Mouse (Mus musculus) kidney, postnatal 0 days (tissue): ENCODE results near the gene Ndfip2. TPM values are rescaled to one million over a fixed set of nuclear protein-coding genes. Genes with fewer than 3 reads are reported as not detected.

Source experiments
- ATAC-seq: fragments of 200-750 bp; cut with Nextera tagmentation; replicated peaks from 2 replicates; pipeline ENCODE4 v1.8.0; 2017; ENCODE audit warnings: low read depth, moderate number of reproducible peaks, moderate TSS enrichment, moderate library complexity; ENCODE audit not compliant: low FRiP score
- DNase-seq: peaks from one replicate; pipeline ENCODE4 v3.0.0-alpha.2; 2016; ENCODE audit warnings: low spot score
- H3K27ac ChIP-seq: fragments of 300-500 bp; sonication (generic); 2 replicates; pipeline ENCODE4 v1.5.1; 2014; ENCODE audit warnings: mild to moderate bottlenecking
- H3K27me3 ChIP-seq: fragments of 300-500 bp; sonication (generic); 2 replicates; pipeline ENCODE4 v1.6.1; 2014; ENCODE audit warnings: low read length, mixed read lengths; ENCODE audit not compliant: insufficient read depth
- H3K36me3 ChIP-seq: fragments of 300-500 bp; sonication (generic); 2 replicates; pipeline ENCODE4 v1.6.1; 2014; ENCODE audit warnings: low read length, mixed read lengths; ENCODE audit not compliant: insufficient read depth
- H3K4me1 ChIP-seq: fragments of 300-500 bp; sonication (generic); replicated peaks from 2 replicates; pipeline ENCODE4 v1.6.1; 2014; ENCODE audit warnings: antibody characterized with exemption, low read length, mixed read lengths; ENCODE audit not compliant: insufficient read depth
- H3K4me2 ChIP-seq: fragments of 300-500 bp; sonication (generic); 2 replicates; pipeline ENCODE4 v1.6.1; 2014; ENCODE audit warnings: mild to moderate bottlenecking, low read length, moderate library complexity, mixed read lengths
- H3K4me3 ChIP-seq: fragments of 300-500 bp; sonication (generic); replicated peaks from 2 replicates; pipeline ENCODE4 v1.5.1; 2014; ENCODE audit warnings: low read depth, low read length
- H3K9ac ChIP-seq: fragments of 300-500 bp; sonication (generic); 2 replicates; pipeline ENCODE4 v1.6.1; 2014; ENCODE audit warnings: low read depth, low read length
- H3K9me3 ChIP-seq: fragments of 300-500 bp; sonication (generic); replicated peaks from 2 replicates; pipeline ENCODE4 v1.6.1; 2016; ENCODE audit warnings: low read length, inconsistent platforms, mixed read lengths
- CTCF ChIP-seq: IDR thresholded peaks from 2 replicates; pipeline ENCODE4 v1.5.1; 2016; ENCODE audit warnings: antibody characterized with exemption, low read depth, mild to moderate bottlenecking, moderate library complexity
- WGBS: fragments of 180-500 bp; shearing (Covaris S2); extraction: QIAGEN DNeasy Blood & Tissue Kit; methylation state at CpG from one replicate; pipeline ENCODE4 v1.1.7; 2014; 5-methylcytosine and 5-hydroxymethylcytosine counted together
- polyA plus RNA-seq: library from polyadenylated mRNA; unstranded; fragments of >200 nt; fragmentation: Nextera tagmentation; extraction: Ambion mirVana; gene quantifications from 2 replicates; pipeline ENCODE4 v1.2.1, GENCODE M21; 2015

Ndfip2 gene
- polyA plus RNA-seq, 1 experiment from 2014 or later, result 99.0 TPM

DNA sequence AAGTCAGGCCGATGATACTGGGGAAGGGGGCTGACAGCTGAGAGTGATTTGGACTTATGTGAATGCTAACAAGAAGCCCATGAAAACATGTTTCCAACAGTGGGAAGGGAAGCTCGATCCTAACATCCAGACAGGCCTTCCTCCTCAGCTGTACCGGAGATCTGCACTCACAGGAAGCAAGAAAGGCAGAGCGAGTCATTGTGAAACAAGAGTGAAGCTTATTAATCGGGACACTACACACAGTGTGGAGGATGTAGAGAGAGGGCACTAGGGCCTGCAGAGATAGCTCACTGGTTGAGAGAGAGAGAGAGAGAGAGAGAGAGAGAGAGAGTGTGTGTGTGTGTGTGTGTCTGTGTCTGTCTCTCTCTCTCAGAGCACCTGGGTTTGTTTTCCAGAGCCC is 16.8 kb downstream of the Ndfip2 start:
- Histone ChIP-seq H3K9me3 (no peaks in the 10 kb centered on the region), H3K4me1 (no peaks in the 10 kb centered on the region), H3K36me3 (no peaks in the 10 kb centered on the region), H3K27ac (no peak overlapping the region), H3K4me2 (no peak overlapping the region), H3K9ac (no peak overlapping the region), H3K4me3 (no peak overlapping the region), H3K27me3 (no peaks in the 10 kb centered on the region)
- WGBS, result 64% methylated on average over 5 of the region's 5 CpGs
- DNase-seq, result no peak
- TF ChIP-seq CTCF, result no peak
- ATAC-seq, result no peak

DNA sequence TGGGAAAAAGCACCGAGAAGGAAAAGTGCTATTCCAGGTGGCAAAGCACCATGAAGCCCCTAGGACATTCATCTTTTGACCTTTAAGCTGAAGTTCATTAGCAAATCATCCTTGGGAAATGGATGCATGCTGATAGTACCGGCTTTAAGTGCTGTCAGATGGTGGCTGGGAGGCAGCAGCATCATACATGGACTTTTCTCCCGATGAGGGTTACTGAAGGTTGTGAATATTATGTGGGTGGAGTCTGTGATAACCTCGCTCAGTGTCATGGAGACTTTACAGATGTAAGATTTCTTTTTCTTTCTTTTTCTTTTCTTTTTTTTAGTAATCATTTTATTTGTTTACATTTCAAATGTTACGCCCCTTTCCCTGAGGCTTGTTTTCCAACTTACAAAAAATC is 18.9 kb downstream of the Ndfip2 start:
- H3K4me1 ChIP-seq, result no peaks in the 10 kb centered on the region
- no peak overlapping the region for H3K4me3 ChIP-seq
- TF ChIP-seq CTCF, result no peak
- no peak overlapping the region for H3K9ac ChIP-seq
- H3K27ac ChIP-seq, result no peak overlapping the region
- WGBS, result 72% methylated on average over 5 of the region's 5 CpGs
- no peaks in the 10 kb centered on the region for H3K27me3 ChIP-seq
- ATAC-seq (no peak), DNase-seq (no peak)
- H3K9me3 ChIP-seq, result no peaks in the 10 kb centered on the region
- H3K4me2 ChIP-seq, result no peak overlapping the region
- H3K36me3 ChIP-seq, result no peaks in the 10 kb centered on the region

DNA sequence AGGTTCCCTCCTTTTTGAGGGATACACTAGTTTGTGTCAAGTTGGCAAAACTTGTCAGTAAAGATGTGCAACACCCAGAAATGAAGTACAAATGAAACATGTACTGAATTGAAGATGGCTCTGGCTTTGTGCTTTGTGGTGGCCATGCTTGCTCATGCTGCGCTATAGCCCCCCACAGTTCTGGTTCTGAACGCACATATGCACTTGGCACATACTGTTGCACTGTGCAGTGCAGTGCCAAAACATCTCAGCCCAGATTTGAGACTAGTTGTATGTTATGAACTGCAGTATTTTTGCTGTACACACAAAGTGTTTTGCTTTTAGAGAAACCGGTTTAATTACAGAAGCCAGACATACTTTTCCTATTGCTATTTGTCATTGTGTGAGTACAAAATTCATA is 25.7 kb downstream of the Ndfip2 start:
- Histone ChIP-seq H3K4me1 (0 out of 2 replicates have a peak, but pooled peaks cover 4% of the 10 kb centered on the region), H3K9ac (no peak overlapping the region), H3K27ac (no peak overlapping the region), H3K4me3 (no peak overlapping the region), H3K27me3 (no peaks in the 10 kb centered on the region), H3K4me2 (no peak overlapping the region), H3K9me3 (no peaks in the 10 kb centered on the region), H3K36me3 (0 out of 2 replicates have a peak, but pooled peaks cover 3% of the 10 kb centered on the region)
- no peak for ATAC-seq
- no peak for TF ChIP-seq CTCF
- WGBS, result 95% methylated on average over 3 of the region's 3 CpGs
- no peak for DNase-seq

DNA sequence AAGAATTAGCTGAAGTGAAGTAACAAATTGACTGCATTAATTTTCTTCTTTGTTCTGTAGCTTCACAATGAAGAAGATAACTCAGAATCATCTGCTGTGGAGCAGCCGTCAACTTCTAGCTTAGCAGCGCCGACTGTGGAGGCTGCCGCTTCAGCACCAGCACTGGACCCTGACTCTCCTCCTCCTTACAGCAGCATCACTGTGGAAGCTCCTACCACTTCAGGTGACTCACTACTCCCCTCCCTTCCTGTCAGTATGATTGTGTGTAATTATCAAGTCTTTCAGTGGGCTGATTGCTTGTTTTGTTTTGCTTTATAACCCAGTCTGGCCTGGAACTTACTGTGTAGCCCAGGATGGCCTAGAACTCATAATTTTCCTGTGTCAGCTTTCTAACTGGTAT is 29.2 kb downstream of the Ndfip2 start:
- Histone ChIP-seq H3K36me3 (0 out of 2 replicates have a peak, but pooled peaks cover 5% of the 10 kb centered on the region), H3K9me3 (no peaks in the 10 kb centered on the region), H3K4me3 (no peak overlapping the region), H3K4me1 (0 out of 2 replicates have a peak, but pooled peaks cover 4% of the 10 kb centered on the region), H3K9ac (no peak overlapping the region), H3K27ac (no peak overlapping the region), H3K27me3 (no peaks in the 10 kb centered on the region), H3K4me2 (no peak overlapping the region)
- no peak for TF ChIP-seq CTCF
- no peak for DNase-seq
- ATAC-seq, result no peak
- WGBS, result 93% methylated on average over 4 of the region's 4 CpGs

DNA sequence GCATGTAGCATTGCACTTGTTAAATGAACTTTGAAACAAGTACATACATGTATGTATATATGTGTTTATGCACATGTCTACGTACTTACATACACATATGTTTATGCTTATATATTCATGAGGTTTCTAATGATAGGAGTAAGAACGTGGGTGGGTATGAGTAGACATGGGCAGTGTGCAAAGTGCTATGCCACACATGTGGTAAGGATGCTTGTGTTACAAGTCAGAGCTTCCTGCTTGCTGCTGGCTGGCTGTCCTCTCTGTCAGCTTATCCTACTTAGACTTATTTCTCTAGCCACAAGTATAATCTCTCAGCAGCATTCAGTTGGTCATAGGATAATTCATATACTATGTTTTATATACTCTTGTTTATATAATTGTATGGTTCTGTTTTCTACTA is 29.6 kb downstream of the Ndfip2 start:
- no peak overlapping the region for H3K27ac ChIP-seq
- H3K4me1 ChIP-seq, result 0 out of 2 replicates have a peak, but pooled peaks cover 4% of the 10 kb centered on the region
- H3K4me2 ChIP-seq, result no peak overlapping the region
- H3K36me3 ChIP-seq, result 0 out of 2 replicates have a peak, but pooled peaks cover 5% of the 10 kb centered on the region
- no peaks in the 10 kb centered on the region for H3K9me3 ChIP-seq
- no peak overlapping the region for H3K9ac ChIP-seq
- no peak overlapping the region for H3K4me3 ChIP-seq
- DNase-seq (no peak), ATAC-seq (no peak)
- WGBS, result 94% methylated on average over 2 of the region's 2 CpGs
- no peaks in the 10 kb centered on the region for H3K27me3 ChIP-seq
- TF ChIP-seq CTCF, result no peak

DNA sequence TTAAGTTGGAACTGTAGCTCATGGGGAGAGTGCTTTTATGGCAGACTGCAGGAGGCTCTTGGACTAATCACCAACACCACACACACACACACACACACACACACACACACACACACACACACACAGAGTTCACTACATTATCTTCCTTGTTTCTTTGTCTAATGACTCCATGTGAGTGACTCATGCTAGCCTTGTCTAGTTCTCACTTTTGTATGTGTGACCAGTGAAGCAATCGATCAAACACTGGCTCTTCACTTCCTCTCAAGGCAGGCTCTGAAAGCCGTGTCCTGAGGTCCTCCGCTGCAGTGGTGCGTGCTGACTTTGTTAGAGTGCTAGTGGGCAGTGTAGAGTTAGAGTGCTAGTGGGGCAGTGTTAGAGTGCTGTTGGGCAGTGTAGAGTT is 30.2 kb downstream of the Ndfip2 start:
- no peak for TF ChIP-seq CTCF
- 98% methylated on average over 4 of the region's 4 CpGs for WGBS
- no peak overlapping the region for H3K4me2 ChIP-seq
- H3K4me1 ChIP-seq, result 0 out of 2 replicates have a peak, but pooled peaks cover 4% of the 10 kb centered on the region
- H3K4me3 ChIP-seq, result no peak overlapping the region
- H3K27ac ChIP-seq, result no peak overlapping the region
- 0 out of 2 replicates have a peak, but pooled peaks cover 5% of the 10 kb centered on the region for H3K36me3 ChIP-seq
- H3K9ac ChIP-seq, result no peak overlapping the region
- no peaks in the 10 kb centered on the region for H3K27me3 ChIP-seq
- ATAC-seq (no peak), DNase-seq (no peak)
- no peaks in the 10 kb centered on the region for H3K9me3 ChIP-seq

DNA sequence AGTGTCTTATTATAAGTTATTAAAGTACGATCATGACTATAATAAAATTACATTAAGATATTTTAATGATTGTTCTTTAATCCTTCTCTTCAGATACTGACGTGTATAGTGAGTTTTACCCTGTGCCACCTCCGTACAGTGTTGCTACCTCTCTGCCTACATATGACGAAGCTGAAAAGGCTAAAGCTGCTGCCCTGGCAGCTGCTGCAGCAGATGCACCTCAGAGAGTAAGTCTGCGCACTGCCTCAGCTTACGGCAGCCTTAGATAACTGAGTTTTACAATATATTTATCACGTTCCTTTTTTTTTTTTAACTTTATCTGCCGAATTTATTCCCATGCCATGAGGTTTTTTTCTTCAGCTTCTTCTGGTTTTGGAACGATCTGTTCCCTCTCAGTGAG is 33.8 kb downstream of the Ndfip2 start:
- Histone ChIP-seq H3K9ac (no peak overlapping the region), H3K27ac (no peak overlapping the region), H3K4me3 (no peak overlapping the region), H3K4me1 (no peaks in the 10 kb centered on the region), H3K9me3 (no peaks in the 10 kb centered on the region), H3K27me3 (no peaks in the 10 kb centered on the region), H3K4me2 (no peak overlapping the region), H3K36me3 (0 out of 2 replicates have a peak, but pooled peaks cover 5% of the 10 kb centered on the region)
- ATAC-seq (no peak), DNase-seq (no peak)
- WGBS, result 88% methylated on average over 9 of the region's 9 CpGs
- no peak for TF ChIP-seq CTCF
